Mouse (Mus musculus): ENCODE results near the gene Cwc25. TPM values are rescaled to one million over a fixed set of nuclear protein-coding genes. Genes with fewer than 3 reads are reported as not detected.
A peak's percentile ranks its signal among the peaks of the same experiment; 100 is the strongest.

The Cwc25 gene
- total and polyA plus RNA-seq, 3 experiments = 20.8 to 27.4 (median 23.2) TPM

DNA sequence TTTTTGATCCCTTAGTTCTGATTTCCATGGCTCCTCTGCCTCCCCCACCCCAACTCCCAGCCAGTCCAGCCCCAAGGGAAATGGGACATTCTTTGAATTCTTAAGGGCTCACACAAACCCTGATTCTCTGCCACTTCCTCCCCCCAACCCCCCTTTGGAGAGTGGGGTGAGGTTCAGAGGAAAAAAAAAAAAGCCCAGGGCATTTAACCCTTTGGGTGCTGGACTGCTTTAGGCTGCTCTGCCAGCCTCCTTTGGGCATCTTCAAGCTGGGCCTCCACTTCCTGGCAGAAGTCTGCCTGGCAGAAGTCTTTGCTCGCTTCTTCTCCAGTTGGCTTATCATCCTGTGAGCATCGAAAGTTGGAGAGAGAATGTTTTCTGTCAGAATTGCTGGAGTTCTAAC is 41.7 kb upstream of the Cwc25 start:
- TF ChIP-seq TAL1 (conservative IDR thresholded peaks at IDR 0.05; ENCODE audit: low read depth, low read length) (no peak), GATA1 (IDR thresholded peaks at IDR 0.05; ENCODE audit: borderline replicate concordance, low read length) (no peak), POLR2AphosphoS5 (IDR thresholded peaks at IDR 0.05; ENCODE audit: insufficient replicate concordance, low read depth, low read length) (no peak), CTCF (IDR thresholded peaks at IDR 0.05; ENCODE audit: low read depth, low read length) (no peak), GATA2 (IDR thresholded peaks at IDR 0.05; ENCODE audit: borderline replicate concordance, low read depth, low read length) (no peak)
- Histone ChIP-seq H3K9me3 (replicated peaks) (no peaks in the 10 kb centered on the region), H3K36me3 (replicated peaks) (peaks cover 81% of the 10 kb centered on the region), H3K4me3 (ENCODE audit: low read depth, low read length) (no peak overlapping the region), H3K27me3 (ENCODE audit: insufficient read depth, low read length) (no peaks in the 10 kb centered on the region), H3K4me1 (ENCODE audit: insufficient read depth, low read depth, low read length) (peaks cover 54% of the 10 kb centered on the region)
- DNase-seq (ENCODE audit: low spot score) = no peak
- ATAC-seq (ENCODE audit: extremely low read depth, insufficient number of reproducible peaks, low FRiP score, poor library complexity, severe bottlenecking) = no peak

DNA sequence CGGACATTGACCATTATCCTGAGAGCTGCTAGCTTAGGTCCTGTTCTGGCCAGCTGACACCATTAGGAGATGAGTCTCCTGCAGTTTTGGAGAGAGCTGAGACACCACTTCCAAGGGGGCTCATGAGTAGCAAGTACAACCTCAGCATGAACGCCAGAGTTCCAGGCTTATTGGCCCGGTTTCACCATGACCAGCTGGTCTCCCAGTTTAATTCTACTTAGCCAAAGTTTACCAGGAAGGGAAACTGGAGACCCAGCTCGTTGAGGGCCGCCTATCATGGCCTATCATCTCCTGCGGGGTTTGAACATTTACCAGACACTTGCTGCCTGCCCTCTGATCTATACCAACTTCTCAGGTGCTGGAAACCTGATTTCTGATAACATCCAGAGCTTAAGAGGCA is 41.3 kb upstream of the Cwc25 start:
- TF ChIP-seq TAL1 (conservative IDR thresholded peaks at IDR 0.05; ENCODE audit: low read depth, low read length) (no peak), GATA1 (IDR thresholded peaks at IDR 0.05; ENCODE audit: borderline replicate concordance, low read length) (no peak), CTCF (IDR thresholded peaks at IDR 0.05; ENCODE audit: low read depth, low read length) (no peak), POLR2AphosphoS5 (IDR thresholded peaks at IDR 0.05; ENCODE audit: insufficient replicate concordance, low read depth, low read length) (no peak)
- Histone ChIP-seq H3K4me1 (ENCODE audit: insufficient read depth, low read depth, low read length) (peaks cover 50% of the 10 kb centered on the region), H3K27me3 (ENCODE audit: insufficient read depth, low read length) (no peaks in the 10 kb centered on the region), H3K9me3 (replicated peaks) (no peaks in the 10 kb centered on the region), H3K4me3 (ENCODE audit: low read depth, low read length) (no peak overlapping the region), H3K36me3 (replicated peaks) (peaks cover 76% of the 10 kb centered on the region)
- DNase-seq (ENCODE audit: low spot score) (no peak), ATAC-seq (ENCODE audit: extremely low read depth, insufficient number of reproducible peaks, low FRiP score, poor library complexity, severe bottlenecking) (no peak)

- no peak for ATAC-seq (ENCODE audit: extremely low read depth, insufficient number of reproducible peaks, low FRiP score, poor library complexity, severe bottlenecking)
- H3K4me1 ChIP-seq (ENCODE audit: insufficient read depth, low read depth, low read length) = peaks cover 56% of the 10 kb centered on the region
- no peak for DNase-seq (ENCODE audit: low spot score)
- H3K4me3 ChIP-seq (ENCODE audit: low read depth, low read length) = no peak overlapping the region
- no peaks in the 10 kb centered on the region for H3K27me3 ChIP-seq (ENCODE audit: insufficient read depth, low read length)
- no peak for TF ChIP-seq GATA1 (IDR thresholded peaks at IDR 0.05; ENCODE audit: borderline replicate concordance, low read length)
- no peak for TF ChIP-seq POLR2AphosphoS5 (IDR thresholded peaks at IDR 0.05; ENCODE audit: insufficient replicate concordance, low read depth, low read length)
- no peak for TF ChIP-seq TAL1 (conservative IDR thresholded peaks at IDR 0.05; ENCODE audit: low read depth, low read length)
- no peak for TF ChIP-seq GATA2 (IDR thresholded peaks at IDR 0.05; ENCODE audit: borderline replicate concordance, low read depth, low read length)
- no peak for TF ChIP-seq CTCF (IDR thresholded peaks at IDR 0.05; ENCODE audit: low read depth, low read length)
- H3K9me3 ChIP-seq (replicated peaks) = no peaks in the 10 kb centered on the region
- H3K36me3 ChIP-seq (replicated peaks) = peaks cover 74% of the 10 kb centered on the region
Measured at GRCm38 (mm10) chr11:97806613-97806964, 40.2 kb upstream of the Cwc25 start.

DNA sequence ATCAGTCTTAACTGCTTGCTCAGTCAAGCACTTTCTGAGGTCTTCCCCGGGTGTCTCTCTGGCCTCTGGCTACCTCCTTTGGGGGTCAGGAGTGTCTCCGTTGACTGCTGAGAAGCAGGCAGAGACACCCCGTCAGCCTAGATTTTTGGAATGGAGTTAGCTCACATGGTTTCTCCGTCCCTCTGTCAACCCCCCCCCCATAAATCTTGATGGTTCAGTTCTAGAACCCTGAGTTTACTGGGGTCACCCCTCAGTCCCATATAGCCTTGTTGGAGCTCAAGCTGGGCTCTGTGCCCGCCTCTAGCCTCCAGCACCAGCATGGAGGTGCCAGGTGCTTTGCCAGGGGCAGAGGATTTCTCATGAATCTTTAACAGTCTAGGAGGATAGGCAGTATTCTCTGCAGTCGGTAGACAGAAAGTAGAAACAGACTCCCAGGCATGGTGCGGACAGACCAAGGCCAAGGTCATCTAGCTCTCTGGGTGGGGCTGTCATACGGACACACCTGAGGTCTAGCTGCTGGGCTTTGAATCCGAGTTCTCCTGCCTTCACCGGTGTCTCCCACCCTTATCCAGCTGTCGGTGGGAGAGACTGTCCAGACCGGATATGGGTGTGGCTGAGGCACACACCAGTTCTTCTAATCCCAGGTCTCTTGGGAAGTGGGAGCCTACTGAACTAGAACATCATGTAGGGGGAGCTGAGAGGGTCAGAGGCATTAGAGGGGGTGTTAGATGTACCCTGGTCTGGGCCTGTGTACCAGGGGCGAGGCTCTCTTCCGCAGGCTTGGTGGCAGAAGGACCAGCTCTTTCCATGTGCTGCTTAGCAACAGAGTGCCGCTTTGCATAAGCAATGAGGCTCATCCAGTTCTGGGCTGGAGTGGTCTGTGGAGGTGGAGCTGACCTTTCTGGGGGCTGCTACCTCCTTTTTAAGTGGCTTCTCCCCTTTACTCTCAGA is 39.6 kb upstream of the Cwc25 start:
- no peak for TF ChIP-seq GATA1 (IDR thresholded peaks at IDR 0.05; ENCODE audit: borderline replicate concordance, low read length)
- Histone ChIP-seq H3K4me3 (ENCODE audit: low read depth, low read length) (no peak overlapping the region), H3K27me3 (ENCODE audit: insufficient read depth, low read length) (no peaks in the 10 kb centered on the region), H3K36me3 (replicated peaks) (peaks cover 69% of the 10 kb centered on the region), H3K4me1 (ENCODE audit: insufficient read depth, low read depth, low read length) (peaks cover 59% of the 10 kb centered on the region), H3K9me3 (replicated peaks) (no peaks in the 10 kb centered on the region)
- ATAC-seq (ENCODE audit: extremely low read depth, insufficient number of reproducible peaks, low FRiP score, poor library complexity, severe bottlenecking) (no peak), DNase-seq (ENCODE audit: low spot score) (no peak)

GRCm38 (mm10) chr11:97804841-97805661 is 38.7 kb upstream of the Cwc25 start:
- TF ChIP-seq CTCF (IDR thresholded peaks at IDR 0.05; ENCODE audit: low read depth, low read length) (no peak), GATA2 (IDR thresholded peaks at IDR 0.05; ENCODE audit: borderline replicate concordance, low read depth, low read length) (no peak), TAL1 (conservative IDR thresholded peaks at IDR 0.05; ENCODE audit: low read depth, low read length) (no peak), POLR2AphosphoS5 (IDR thresholded peaks at IDR 0.05; ENCODE audit: insufficient replicate concordance, low read depth, low read length) (no peak), GATA1 (IDR thresholded peaks at IDR 0.05; ENCODE audit: borderline replicate concordance, low read length) (no peak)
- peaks cover 57% of the 10 kb centered on the region for H3K4me1 ChIP-seq (ENCODE audit: insufficient read depth, low read depth, low read length)

GRCm38 (mm10) chr11:97803847-97804246 is 37.5 kb upstream of the Cwc25 start:
- DNase-seq (ENCODE audit: low spot score) (no peak), ATAC-seq (ENCODE audit: extremely low read depth, insufficient number of reproducible peaks, low FRiP score, poor library complexity, severe bottlenecking) (no peak)
- H3K4me1 ChIP-seq (ENCODE audit: insufficient read depth, low read depth, low read length) = peaks cover 55% of the 10 kb centered on the region
- TF ChIP-seq GATA1 (IDR thresholded peaks at IDR 0.05; ENCODE audit: borderline replicate concordance, low read length) (no peak), GATA2 (IDR thresholded peaks at IDR 0.05; ENCODE audit: borderline replicate concordance, low read depth, low read length) (no peak), CTCF (IDR thresholded peaks at IDR 0.05; ENCODE audit: low read depth, low read length) (no peak)
- H3K9me3 ChIP-seq (replicated peaks) = no peaks in the 10 kb centered on the region
- peaks cover 51% of the 10 kb centered on the region for H3K36me3 ChIP-seq (replicated peaks)
- H3K4me3 ChIP-seq (ENCODE audit: low read depth, low read length) = no peak overlapping the region
- H3K27me3 ChIP-seq (ENCODE audit: insufficient read depth, low read length) = no peaks in the 10 kb centered on the region

More at GRCm38 (mm10) chr11:97804841-97805661, 38.7 kb upstream of the Cwc25 start:
- peaks cover 62% of the 10 kb centered on the region for H3K36me3 ChIP-seq (replicated peaks)
- ATAC-seq (ENCODE audit: extremely low read depth, insufficient number of reproducible peaks, low FRiP score, poor library complexity, severe bottlenecking) (no peak), DNase-seq (ENCODE audit: low spot score) (no peak)
- no peaks in the 10 kb centered on the region for H3K9me3 ChIP-seq (replicated peaks)
- peak overlapping the region; percentile 47; the same call in 1 of the 2 replicates for H3K4me3 ChIP-seq (ENCODE audit: low read depth, low read length)
- no peaks in the 10 kb centered on the region for H3K27me3 ChIP-seq (ENCODE audit: insufficient read depth, low read length)
